ENCODE assay signal across 16 mouse cellular contexts in genomic region chr1:71788408-71788807, GRCm38 (mm10).
"Had no signal": no experiment of that assay in that cellular context is flagged by ENCODE, and none has a peak within 500 bp of the region (broad histone marks: within the 10 kb centered on the region; RNA-seq: fewer than 3 reads in every experiment).

No protein-coding gene starts in this region.

- H3K9me3 ChIP-seq: limb, embryonic 13.5 days; liver, embryonic 12.5 days; midbrain, embryonic 10.5 days; neural tube, embryonic 15.5 days; stomach, embryonic 15.5 days had no signal

- H3K4me3 ChIP-seq: limb, embryonic 13.5 days; liver, embryonic 12.5 days; midbrain, embryonic 10.5 days; myocyte; neural tube, embryonic 15.5 days; stomach, embryonic 15.5 days had no signal

- H3K4me1 ChIP-seq: liver, embryonic 12.5 days; midbrain, embryonic 10.5 days; neural tube, embryonic 15.5 days; stomach, embryonic 15.5 days had no signal

- H3K36me3 ChIP-seq: limb, embryonic 13.5 days; liver, embryonic 12.5 days; midbrain, embryonic 10.5 days; neural tube, embryonic 15.5 days; stomach, embryonic 15.5 days had no signal

- H3K4me2 ChIP-seq: limb, embryonic 13.5 days; liver, embryonic 12.5 days; lung, embryonic 14.5 days; neural tube, embryonic 15.5 days; stomach, embryonic 15.5 days had no signal

- DNase-seq: kidney, postnatal 36 days; layer of hippocampus, adult 9-11 months; layer of hippocampus, postnatal 36 days; lung, embryonic 14.5 days; lung, postnatal 10 days; lung, postnatal 4 days; midbrain, embryonic 14.5 days; thymus, adult 2 months; thymus, postnatal 25 days had no signal

- H3K9ac ChIP-seq: limb, embryonic 13.5 days; liver, embryonic 12.5 days; lung, embryonic 14.5 days; neural tube, embryonic 15.5 days; stomach, embryonic 15.5 days had no signal

- ATAC-seq: liver, embryonic 12.5 days had no signal

- H3K27me3 ChIP-seq: limb, embryonic 13.5 days; liver, embryonic 12.5 days; neural tube, embryonic 15.5 days; stomach, embryonic 15.5 days had no signal

- H3K27ac ChIP-seq: kidney, postnatal 0 days; limb, embryonic 13.5 days; liver, embryonic 12.5 days; midbrain, embryonic 10.5 days; neural tube, embryonic 15.5 days; stomach, embryonic 15.5 days had no signal
